Mouse (Mus musculus) c-Kit-positive CD71-positive TER-119-positive erythroid progenitor cells, embryonic 14.5 days (primary cell): Measurements from ENCODE around the gene Nhlh1.

Experiments
- DNase-seq: peaks from one replicate; pipeline ENCODE4 v3.0.0-alpha.2; 2013; ENCODE audit warnings: low spot score

Nhlh1 gene

GRCm38 (mm10) chr1:172057491-172057921, at the start of gene Nhlh1:
Gene Nhlh1 (minus strand): TSS chr1:172057573.
- DNase-seq = no peak

- no peak for DNase-seq
Observed at GRCm38 (mm10) chr1:172105101-172105500, 47.7 kb upstream of the Nhlh1 start.

- no peak for DNase-seq
Observed at GRCm38 (mm10) chr1:172103619-172104018, 46.2 kb upstream of the Nhlh1 start.

- no peak for DNase-seq
Observed at GRCm38 (mm10) chr1:172099325-172100033, 42.1 kb upstream of the Nhlh1 start.

GRCm38 (mm10) chr1:172095202-172095601, 37.8 kb upstream of the Nhlh1 start:
- DNase-seq = no peak

- no peak for DNase-seq
Observed at GRCm38 (mm10) chr1:172094295-172094694, 36.9 kb upstream of the Nhlh1 start.

- no peak for DNase-seq
Observed at GRCm38 (mm10) chr1:172093522-172093921, 36.1 kb upstream of the Nhlh1 start.

- no peak for DNase-seq
Observed at GRCm38 (mm10) chr1:172082899-172083445, 25.6 kb upstream of the Nhlh1 start.

- DNase-seq = peak; percentile 92
Observed at GRCm38 (mm10) chr1:172082101-172082898, 24.9 kb upstream of the Nhlh1 start, which contains the start of the genes Copa and Ncstn. Gene Copa (plus strand): TSS chr1:172082529. Gene Ncstn (minus strand): TSS chr1:172082795.

GRCm38 (mm10) chr1:172077981-172078380, 20.6 kb upstream of the Nhlh1 start:
- no peak for DNase-seq

- no peak for DNase-seq
Observed at GRCm38 (mm10) chr1:172072604-172073003, 15.2 kb upstream of the Nhlh1 start.

GRCm38 (mm10) chr1:172071556-172071955, 14.2 kb upstream of the Nhlh1 start:
- no peak for DNase-seq

- DNase-seq = no peak
Observed at GRCm38 (mm10) chr1:172070227-172070626, 12.9 kb upstream of the Nhlh1 start.

GRCm38 (mm10) chr1:172064613-172065141, 7.3 kb upstream of the Nhlh1 start:
- no peak for DNase-seq

GRCm38 (mm10) chr1:172063291-172064023, 6.1 kb upstream of the Nhlh1 start:
- no peak for DNase-seq

- DNase-seq = no peak
Observed at GRCm38 (mm10) chr1:172062101-172062500, 4.7 kb upstream of the Nhlh1 start.

GRCm38 (mm10) chr1:172061217-172061616, 3.8 kb upstream of the Nhlh1 start:
- no peak for DNase-seq

- DNase-seq = no peak
Observed at GRCm38 (mm10) chr1:172060659-172061058, 3.3 kb upstream of the Nhlh1 start.

- DNase-seq = no peak
Observed at GRCm38 (mm10) chr1:172058874-172059273, 1.5 kb upstream of the Nhlh1 start.

- DNase-seq = no peak
Observed at GRCm38 (mm10) chr1:172058321-172058720, 948 bp upstream of the Nhlh1 start.

- DNase-seq = no peak
Observed at GRCm38 (mm10) chr1:172056251-172056650, 1.1 kb downstream of the Nhlh1 start.
